Mouse (Mus musculus) liver, embryonic 15.5 days (tissue): ENCODE data around the gene Rgs11. TPM values are rescaled to one million over a fixed set of nuclear protein-coding genes. Genes with fewer than 3 reads are reported as not detected.
A peak's percentile ranks its signal among the peaks of the same experiment; 100 is the strongest.

Experiments used
- ATAC-seq: fragments of 200-750 bp; cut with Nextera tagmentation; 2 replicates; pipeline ENCODE4 v1.8.0; 2017; ENCODE audit warnings: moderate number of reproducible peaks, mild to moderate bottlenecking, moderate library complexity; ENCODE audit not compliant: insufficient read depth
- H3K27ac ChIP-seq: fragments of 300-500 bp; sonication (generic); replicated peaks from 2 replicates; pipeline ENCODE4 v1.5.1; 2015; ENCODE audit warnings: mild to moderate bottlenecking, inconsistent platforms
- H3K27me3 ChIP-seq: fragments of 300-500 bp; sonication (generic); 2 replicates; pipeline ENCODE4 v1.6.1; 2015; ENCODE audit warnings: mild to moderate bottlenecking, inconsistent platforms
- H3K36me3 ChIP-seq: fragments of 300-500 bp; sonication (generic); replicated peaks from 2 replicates; pipeline ENCODE4 v1.6.1; 2015; ENCODE audit warnings: moderate library complexity, mild to moderate bottlenecking, inconsistent platforms
- H3K4me1 ChIP-seq: fragments of 300-500 bp; sonication (generic); replicated peaks from 2 replicates; pipeline ENCODE4 v1.6.1; 2015; ENCODE audit warnings: inconsistent platforms
- H3K4me2 ChIP-seq: fragments of 300-500 bp; sonication (generic); 2 replicates; pipeline ENCODE4 v1.6.1; 2015; ENCODE audit warnings: moderate library complexity, mild to moderate bottlenecking, inconsistent platforms
- H3K4me3 ChIP-seq: fragments of 300-500 bp; sonication (generic); replicated peaks from 2 replicates; pipeline ENCODE4 v1.5.1; 2015; ENCODE audit warnings: mild to moderate bottlenecking, inconsistent platforms
- H3K9ac ChIP-seq: fragments of 300-500 bp; sonication (generic); 2 replicates; pipeline ENCODE4 v1.6.1; 2015; ENCODE audit warnings: moderate library complexity, mild to moderate bottlenecking, inconsistent platforms
- H3K9me3 ChIP-seq: fragments of 300-500 bp; sonication (generic); replicated peaks from 2 replicates; pipeline ENCODE4 v1.6.1; 2016; ENCODE audit warnings: inconsistent platforms
- WGBS: fragments of 180-500 bp; shearing (Covaris S2); methylation state at CpG from one replicate; pipeline ENCODE4 v1.1.7; 2015; ENCODE audit warnings: mixed read lengths; ENCODE audit not compliant: insufficient replicate concordance; 5-methylcytosine and 5-hydroxymethylcytosine counted together
- polyA plus RNA-seq: library from polyadenylated mRNA; unstranded; fragments of >200 nt; fragmentation: Nextera tagmentation; extraction: Ambion mirVana; gene quantifications from 2 replicates; pipeline ENCODE4 v1.2.1, GENCODE M21; 2015

Rgs11 gene
- polyA plus RNA-seq, 1 experiment from 2014 or later = 0.24 TPM

DNA sequence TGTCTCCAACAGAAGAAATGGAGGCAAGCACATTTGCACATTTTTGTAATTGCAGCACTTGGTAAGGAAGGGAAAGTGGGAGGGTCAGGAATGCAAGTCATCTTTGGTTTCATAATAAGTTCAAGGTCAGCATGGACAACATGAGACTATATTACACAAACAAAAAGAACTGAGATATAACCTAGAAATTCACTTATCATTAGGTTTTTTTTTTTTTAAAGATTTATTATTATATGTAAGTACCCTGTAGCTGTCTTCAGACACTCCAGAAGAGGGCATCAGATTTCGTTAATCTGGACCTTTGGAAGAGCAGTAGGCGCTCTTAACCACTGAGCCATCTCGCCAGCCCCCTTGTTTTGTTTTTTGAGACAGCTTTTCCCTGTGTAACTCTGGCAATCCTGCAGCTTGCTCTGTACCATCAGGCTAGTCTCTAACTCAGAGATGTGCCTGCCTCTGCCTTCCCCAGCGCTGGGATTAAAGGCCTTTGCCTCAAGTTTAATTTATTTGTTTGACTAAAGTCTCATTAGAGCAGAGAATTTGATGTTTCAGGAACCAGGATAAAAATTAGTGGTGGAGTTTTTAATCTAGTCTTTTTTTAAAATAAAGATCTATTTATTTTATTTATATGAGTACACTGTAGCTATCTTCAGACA is 49.3 kb downstream of the Rgs11 start:
- H3K27ac ChIP-seq = peak overlapping the region; percentile 97
- peaks cover 24% of the 10 kb centered on the region for H3K4me1 ChIP-seq
- H3K27me3 ChIP-seq = no peaks in the 10 kb centered on the region
- ATAC-seq = no peak
- peaks cover 10% of the 10 kb centered on the region for H3K36me3 ChIP-seq
- H3K9me3 ChIP-seq = no peaks in the 10 kb centered on the region
- H3K4me2 ChIP-seq = peak overlapping the region; percentile 74
- H3K4me3 ChIP-seq = peak overlapping the region; percentile 93
- WGBS = 50% methylated on average over 4 of the region's 4 CpGs
- H3K9ac ChIP-seq = peak overlapping the region; percentile 44; the same call in 1 of the 2 replicates

DNA sequence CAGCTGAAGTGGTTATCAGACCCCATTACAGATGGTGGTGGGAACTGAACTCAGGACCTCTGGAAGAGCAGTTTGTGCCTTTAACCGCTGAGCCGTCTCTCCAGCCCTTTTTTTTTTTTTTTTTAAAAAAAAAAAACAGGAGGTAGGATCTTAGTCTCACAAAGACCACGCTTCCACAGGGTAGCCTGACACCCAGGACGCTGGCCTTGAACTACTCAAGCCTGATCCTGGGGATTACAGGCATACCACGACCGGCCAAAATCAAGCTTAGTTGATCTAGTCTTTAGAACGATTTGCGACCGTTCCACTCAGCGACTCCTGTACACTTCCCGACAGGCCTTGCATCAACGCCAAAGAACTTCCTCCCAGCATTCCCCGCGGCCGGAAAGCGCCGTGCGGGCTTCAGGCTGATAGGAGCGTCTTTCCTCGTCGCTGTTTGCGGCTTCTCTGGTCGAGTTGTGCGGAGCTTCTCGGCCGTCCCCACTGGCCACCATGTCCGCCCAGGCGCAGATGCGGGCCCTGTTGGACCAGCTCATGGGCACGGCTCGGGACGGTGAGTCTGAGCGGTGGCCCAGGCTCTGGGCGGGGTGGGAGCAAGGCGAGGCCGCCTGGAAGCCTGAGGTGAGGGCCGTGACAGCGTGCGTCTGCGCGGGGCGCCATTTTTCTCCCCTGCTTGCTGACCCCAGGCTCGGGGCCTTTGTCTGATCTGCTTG is 49.9 kb downstream of the Rgs11 start, which contains the start of gene Luc7l:
Gene Luc7l (plus strand): TSS at position 358 of the 713 bp plus-strand sequence.
- H3K4me3 ChIP-seq = peak within 1 kb of the TSS; percentile 93
- peaks cover 24% of the 10 kb centered on the region for H3K4me1 ChIP-seq
- H3K27me3 ChIP-seq = no peaks in the 10 kb centered on the region
- H3K36me3 ChIP-seq = peaks cover 17% of the 10 kb centered on the region
- H3K9ac ChIP-seq = peak within 1 kb of the TSS; percentile 93
- under 1% methylated on average over 43 of the region's 43 CpGs for WGBS
- H3K9me3 ChIP-seq = no peaks in the 10 kb centered on the region
- H3K27ac ChIP-seq = peak within 1 kb of the TSS; percentile 97
- H3K4me2 ChIP-seq = peak within 1 kb of the TSS; percentile 74
- ATAC-seq = peak; percentile 96

DNA sequence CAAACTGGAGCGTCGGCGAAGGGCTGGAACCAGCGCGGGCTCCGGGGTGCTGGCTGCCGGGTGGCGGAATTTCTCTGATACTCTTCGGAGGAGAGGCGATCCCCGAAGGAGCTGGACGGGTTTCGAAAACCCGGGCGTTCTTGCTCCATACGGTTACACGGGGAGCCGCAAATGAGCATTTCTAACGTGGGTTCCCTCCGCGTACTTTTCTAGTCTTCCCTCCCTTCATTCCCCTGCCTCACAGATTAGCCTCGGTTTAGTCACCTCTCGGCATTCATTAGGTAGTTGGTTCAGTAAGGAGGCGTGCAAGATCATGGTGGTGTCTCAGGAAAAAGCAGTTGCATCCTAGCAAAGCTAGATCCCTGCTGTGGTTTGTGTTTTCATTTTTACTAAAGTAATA is 50.6 kb downstream of the Rgs11 start:
- H3K9me3 ChIP-seq = no peaks in the 10 kb centered on the region
- H3K4me3 ChIP-seq = peak overlapping the region; percentile 93
- H3K4me1 ChIP-seq = peaks cover 24% of the 10 kb centered on the region
- WGBS = 0% methylated on average over 24 of the region's 24 CpGs
- peaks cover 24% of the 10 kb centered on the region for H3K36me3 ChIP-seq
- H3K4me2 ChIP-seq = peak overlapping the region; percentile 74
- peak overlapping the region; percentile 93 for H3K9ac ChIP-seq
- peak overlapping the region; percentile 97 for H3K27ac ChIP-seq
- no peak for ATAC-seq
- H3K27me3 ChIP-seq = no peaks in the 10 kb centered on the region

DNA sequence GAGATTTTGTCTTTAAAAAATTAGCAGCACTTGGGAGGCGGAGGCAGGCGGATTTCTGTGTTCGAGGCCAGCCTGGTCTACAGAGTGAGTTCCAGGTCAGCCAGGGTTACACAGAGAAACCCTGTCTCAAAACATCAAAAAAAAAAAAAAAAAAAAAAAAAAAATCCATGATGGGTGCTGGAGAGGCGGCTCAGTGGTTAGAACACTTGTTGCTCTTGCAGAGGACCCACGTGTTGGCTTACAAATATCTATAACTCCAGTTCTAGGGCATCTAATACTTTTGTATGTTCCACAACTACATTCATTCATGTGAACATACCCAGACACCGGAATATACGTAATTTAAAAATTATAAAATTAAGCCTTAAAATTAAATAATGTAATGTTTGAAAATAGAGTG is 52.6 kb downstream of the Rgs11 start:
- 89% methylated on average over 7 of the region's 7 CpGs for WGBS
- H3K36me3 ChIP-seq = peaks cover 41% of the 10 kb centered on the region
- no peak overlapping the region for H3K4me3 ChIP-seq

More for the DNA sequence above, 52.6 kb downstream of the Rgs11 start:
- Histone ChIP-seq H3K27me3 (no peaks in the 10 kb centered on the region), H3K4me2 (no peak overlapping the region), H3K9ac (no peak overlapping the region), H3K9me3 (no peaks in the 10 kb centered on the region), H3K27ac (no peak overlapping the region), H3K4me1 (peaks cover 24% of the 10 kb centered on the region)
- no peak for ATAC-seq

Other genes with a start within 250 kb of the Rgs11 start
- gene Capn15, start 217.2 kb upstream of the Rgs11 start, polyA plus RNA-seq = 9.7 and 11.4 TPM in 2 replicates
- gene Rab11fip3, start 133.4 kb upstream of the Rgs11 start, polyA plus RNA-seq = 2.1 and 2.3 TPM in 2 replicates
- gene Decr2, start 112.6 kb upstream of the Rgs11 start, polyA plus RNA-seq = 14.7 and 17.2 TPM in 2 replicates
- gene Nme4, start 107.3 kb upstream of the Rgs11 start, polyA plus RNA-seq = 34.6 and 35.5 TPM in 2 replicates
- gene Tmem8, start 89.7 kb upstream of the Rgs11 start, polyA plus RNA-seq = 1.5 and 1.7 TPM in 2 replicates
- gene Mrpl28, start 79.5 kb upstream of the Rgs11 start, polyA plus RNA-seq = 120 and 124 TPM in 2 replicates
- gene Axin1, start 64.3 kb upstream of the Rgs11 start, polyA plus RNA-seq = 7.1 and 9.1 TPM in 2 replicates
- gene Pdia2, start 3.9 kb upstream of the Rgs11 start, polyA plus RNA-seq = 72.3 and 75.1 TPM in 2 replicates
- gene Arhgdig, start 4.8 kb downstream of the Rgs11 start, polyA plus RNA-seq = 14.4 and 15.3 TPM in 2 replicates
- gene Fam234a, start 41.3 kb downstream of the Rgs11 start, polyA plus RNA-seq = 16.4 and 18.3 TPM in 2 replicates
- 28.9 and 29.0 TPM in 2 replicates for gene Luc7l, start 49.9 kb downstream of the Rgs11 start, polyA plus RNA-seq
- gene Neurl1b, start 211.9 kb downstream of the Rgs11 start, polyA plus RNA-seq = 0.03 and 0.05 TPM in 2 replicates